Mouse (Mus musculus) liver, adult 2 months (tissue): ENCODE data around the gene Hpn. TPM values are rescaled to one million over a fixed set of nuclear protein-coding genes. Genes with fewer than 3 reads are reported as not detected.

Source experiments
- DNase-seq: peaks from one replicate; pipeline ENCODE4 v3.0.0-alpha.2; 2011; ENCODE audit warnings: low read depth, low spot score; ENCODE audit errors: extremely low read depth
- H3K27ac ChIP-seq: fragments of 200-500 bp; replicated peaks from 2 replicates; pipeline ENCODE4 v1.5.1; 2012; ENCODE audit warnings: low read depth, mild to moderate bottlenecking, control low read depth, inconsistent platforms, low read length; ENCODE audit not compliant: insufficient read depth
- H3K27me3 ChIP-seq: fragments of 200-500 bp; 2 replicates; pipeline ENCODE4 v1.6.1; 2012; ENCODE audit warnings: mild to moderate bottlenecking, moderate library complexity, low read length, inconsistent platforms; ENCODE audit not compliant: control insufficient read depth, insufficient read depth
- H3K36me3 ChIP-seq: fragments of 200-500 bp; 2 replicates; pipeline ENCODE4 v1.6.1; 2012; ENCODE audit warnings: low read length, inconsistent platforms; ENCODE audit not compliant: control insufficient read depth, insufficient read depth
- H3K4me1 ChIP-seq: fragments of 200-500 bp; 2 replicates; pipeline ENCODE4 v1.6.1; 2011; ENCODE audit warnings: low read length; ENCODE audit not compliant: control insufficient read depth, insufficient read depth
- H3K4me3 ChIP-seq: fragments of 200-500 bp; 2 replicates; pipeline ENCODE4 v1.5.1; 2011; ENCODE audit warnings: low read depth, mild to moderate bottlenecking, control low read depth, low read length, moderate library complexity; ENCODE audit not compliant: insufficient read depth
- H3K79me2 ChIP-seq: fragments of 200-500 bp; 2 replicates; pipeline ENCODE4 v1.6.1; 2012; ENCODE audit warnings: inconsistent platforms, mild to moderate bottlenecking, low read length, moderate library complexity; ENCODE audit not compliant: control insufficient read depth, insufficient read depth
- H3K9ac ChIP-seq: fragments of 200-500 bp; 2 replicates; pipeline ENCODE4 v1.6.1; 2012; ENCODE audit warnings: low read depth, mild to moderate bottlenecking, control low read depth, inconsistent platforms, low read length
- CTCF ChIP-seq: fragments of 200-500 bp; IDR thresholded peaks from 2 replicates; pipeline ENCODE4 v1.5.1; 2011; ENCODE audit warnings: low read depth, low read length, control low read depth
- POLR2A ChIP-seq: fragments of 200-500 bp; IDR thresholded peaks from 2 replicates; pipeline ENCODE4 v1.6.1; 2011; ENCODE audit warnings: low read length, control low read depth; ENCODE audit not compliant: insufficient read depth; ENCODE audit errors: extremely low read depth
- WGBS: fragments of 180-500 bp; shearing (Covaris S2); methylation state at CpG from one replicate; pipeline ENCODE4 v1.1.7; 2018; 5-methylcytosine and 5-hydroxymethylcytosine counted together
- polyA plus RNA-seq: library from polyadenylated mRNA; depleted of rRNA; stranded (reverse); fragments of >200 nt; gene quantifications from 2 replicates; pipeline ENCODE4 v1.2.3, GENCODE M21; 2012; rRNA removed
- total RNA-seq: library from RNA; depleted of rRNA; stranded (reverse); fragments of >200 nt; gene quantifications from 2 replicates; pipeline ENCODE4 v1.2.3, GENCODE M21; 2014; rRNA removed

The Hpn gene
- total and polyA plus RNA-seq, 2 experiments: 282 to 883 TPM

- 0 out of 2 replicates have a peak, but pooled peaks cover 2% of the 10 kb centered on the region for H3K79me2 ChIP-seq
- H3K4me1 ChIP-seq: peaks cover 12% of the 10 kb centered on the region; the same call in 1 of the 2 replicates
- TF ChIP-seq POLR2A: no peak
- no peak for TF ChIP-seq CTCF
- no peak within 1 kb of the TSS for H3K4me3 ChIP-seq
- H3K27me3 ChIP-seq: no peaks in the 10 kb centered on the region
- peaks cover 3% of the 10 kb centered on the region for H3K36me3 ChIP-seq
- H3K9ac ChIP-seq: no peak within 1 kb of the TSS
- no peak within 1 kb of the TSS for H3K27ac ChIP-seq
- 63% methylated on average over 28 of the region's 28 CpGs for WGBS
- no peak for DNase-seq
Observed at GRCm38 (mm10) chr7:31051321-31052021, 63.6 kb downstream of the Hpn start, which contains the start of gene Fxyd7. TSS of gene Fxyd7 (minus strand) at chr7:31051467.

- 76% methylated on average over 9 of the region's 9 CpGs for WGBS
- H3K4me3 ChIP-seq: no peak overlapping the region
- no peaks in the 10 kb centered on the region for H3K27me3 ChIP-seq
- DNase-seq: no peak
- H3K9ac ChIP-seq: no peak overlapping the region
- H3K36me3 ChIP-seq: peaks cover 3% of the 10 kb centered on the region
- H3K27ac ChIP-seq: no peak overlapping the region
- peaks cover 10% of the 10 kb centered on the region; the same call in 1 of the 2 replicates for H3K4me1 ChIP-seq
- H3K79me2 ChIP-seq: 0 out of 2 replicates have a peak, but pooled peaks cover 2% of the 10 kb centered on the region
- TF ChIP-seq CTCF: no peak
- no peak for TF ChIP-seq POLR2A
Observed at GRCm38 (mm10) chr7:31050921-31051320, 64.2 kb downstream of the Hpn start.

- Histone ChIP-seq H3K9ac (no peak overlapping the region), H3K27ac (no peak overlapping the region), H3K4me1 (peaks cover 10% of the 10 kb centered on the region; the same call in 1 of the 2 replicates), H3K4me3 (no peak overlapping the region), H3K79me2 (0 out of 2 replicates have a peak, but pooled peaks cover 2% of the 10 kb centered on the region), H3K27me3 (no peaks in the 10 kb centered on the region), H3K36me3 (peaks cover 3% of the 10 kb centered on the region)
- no peak for DNase-seq
- WGBS: 61% methylated on average over 6 of the region's 6 CpGs
- TF ChIP-seq POLR2A (no peak), CTCF (no peak)
Observed at GRCm38 (mm10) chr7:31050487-31050886, 64.6 kb downstream of the Hpn start.

GRCm38 (mm10) chr7:31049846-31050281, 65.2 kb downstream of the Hpn start:
- Histone ChIP-seq H3K36me3 (peaks cover 3% of the 10 kb centered on the region), H3K79me2 (0 out of 2 replicates have a peak, but pooled peaks cover 2% of the 10 kb centered on the region), H3K9ac (no peak overlapping the region), H3K4me3 (no peak overlapping the region), H3K4me1 (peaks cover 10% of the 10 kb centered on the region; the same call in 1 of the 2 replicates), H3K27me3 (no peaks in the 10 kb centered on the region), H3K27ac (no peak overlapping the region)
- TF ChIP-seq CTCF: no peak
- no peak for TF ChIP-seq POLR2A
- WGBS: 52% methylated on average over 13 of the region's 15 CpGs
- no peak for DNase-seq

- DNase-seq: peak; percentile 13
- 50% methylated on average over 5 of the region's 5 CpGs for WGBS
- H3K79me2 ChIP-seq: no peaks in the 10 kb centered on the region
- peaks cover 10% of the 10 kb centered on the region; the same call in 1 of the 2 replicates for H3K4me1 ChIP-seq
- no peak overlapping the region for H3K4me3 ChIP-seq
- no peak overlapping the region for H3K9ac ChIP-seq
- no peak overlapping the region for H3K27ac ChIP-seq
- peaks cover 3% of the 10 kb centered on the region for H3K36me3 ChIP-seq
- H3K27me3 ChIP-seq: no peaks in the 10 kb centered on the region
- TF ChIP-seq POLR2A (no peak), CTCF (no peak)
Observed at GRCm38 (mm10) chr7:31049135-31049845, 65.8 kb downstream of the Hpn start.

Other genes starting within 250 kb of the Hpn start
- 0.74 and 1.8 TPM in 2 replicates for gene Cd22, start 234.9 kb downstream of the Hpn start, total RNA-seq
- gene Cd22, start 234.9 kb downstream of the Hpn start, polyA plus RNA-seq: 1.4 and 3.7 TPM in 2 replicates
- 0.07 and 0.09 TPM in 2 replicates for gene Mag, start 200.4 kb downstream of the Hpn start, total RNA-seq
- gene Mag, start 200.4 kb downstream of the Hpn start, polyA plus RNA-seq: 0.20 and 0.37 TPM in 2 replicates
- gene Hamp2, start 190.6 kb downstream of the Hpn start, total RNA-seq: 445 and 548 TPM in 2 replicates
- gene Hamp2, start 190.6 kb downstream of the Hpn start, polyA plus RNA-seq: 6,798 and 9,385 TPM in 2 replicates
- 1,191 and 3,227 TPM in 2 replicates for gene Hamp, start 171.3 kb downstream of the Hpn start, total RNA-seq
- gene Hamp, start 171.3 kb downstream of the Hpn start, polyA plus RNA-seq: 8,217 and 12,671 TPM in 2 replicates
- gene Usf2, start 158.5 kb downstream of the Hpn start, total RNA-seq: 40.5 and 55.1 TPM in 2 replicates
- 160 and 161 TPM in 2 replicates for gene Usf2, start 158.5 kb downstream of the Hpn start, polyA plus RNA-seq
- 75.7 and 86.7 TPM in 2 replicates for gene Lsr, start 141.8 kb downstream of the Hpn start, total RNA-seq
- gene Lsr, start 141.8 kb downstream of the Hpn start, polyA plus RNA-seq: 289 and 362 TPM in 2 replicates
- gene Fam187b, start 141.5 kb downstream of the Hpn start, total RNA-seq: 2.4 and 3.0 TPM in 2 replicates
- 3.7 and 3.9 TPM in 2 replicates for gene Fam187b, start 141.5 kb downstream of the Hpn start, polyA plus RNA-seq
- gene Fxyd5, start 72.8 kb downstream of the Hpn start, total RNA-seq: 3.6 and 3.8 TPM in 2 replicates
- 5.4 and 7.8 TPM in 2 replicates for gene Fxyd5, start 72.8 kb downstream of the Hpn start, polyA plus RNA-seq
- 0.47 TPM in 1 of 2 replicates, not detected in the other for gene Fxyd7, start 63.8 kb downstream of the Hpn start, total RNA-seq
- gene Fxyd7, start 63.8 kb downstream of the Hpn start, polyA plus RNA-seq: 0.40 and 0.92 TPM in 2 replicates
- gene Fxyd1, start 58.1 kb downstream of the Hpn start, total RNA-seq: 127 and 154 TPM in 2 replicates
- 1,507 and 1,555 TPM in 2 replicates for gene Fxyd1, start 58.1 kb downstream of the Hpn start, polyA plus RNA-seq
- 0.07 and 0.18 TPM in 2 replicates for gene Lgi4, start 55.9 kb downstream of the Hpn start, total RNA-seq
- gene Lgi4, start 55.9 kb downstream of the Hpn start, polyA plus RNA-seq: 0.04 and 0.09 TPM in 2 replicates
- gene Fxyd3, start 38.6 kb downstream of the Hpn start, total RNA-seq: 0.27 and 0.46 TPM in 2 replicates
- 0.50 and 0.83 TPM in 2 replicates for gene Fxyd3, start 38.6 kb downstream of the Hpn start, polyA plus RNA-seq
- 2.4 and 3.5 TPM in 2 replicates for gene Scn1b, start 11.7 kb upstream of the Hpn start, total RNA-seq
- 4.4 and 7.1 TPM in 2 replicates for gene Scn1b, start 11.7 kb upstream of the Hpn start, polyA plus RNA-seq
- 5.1 and 6.6 TPM in 2 replicates for gene Gramd1a, start 40.6 kb upstream of the Hpn start, total RNA-seq
- 17.0 and 33.0 TPM in 2 replicates for gene Gramd1a, start 40.6 kb upstream of the Hpn start, polyA plus RNA-seq
- not detected in 2 replicates for gene Scgb2b2, start 175.2 kb upstream of the Hpn start, total RNA-seq
- gene Scgb2b2, start 175.2 kb upstream of the Hpn start, polyA plus RNA-seq: not detected in 2 replicates
- not detected in 2 replicates for gene Scgb1b2, start 176.5 kb upstream of the Hpn start, total RNA-seq
- not detected in 2 replicates for gene Scgb1b2, start 176.5 kb upstream of the Hpn start, polyA plus RNA-seq
- gene Scgb2b3, start 246.8 kb upstream of the Hpn start, total RNA-seq: not detected in 2 replicates
- not detected in 2 replicates for gene Scgb2b3, start 246.8 kb upstream of the Hpn start, polyA plus RNA-seq